Mouse (Mus musculus) monocyte, adult 5-6 weeks (primary cell): ENCODE results near the gene Rab8b. TPM values are rescaled to one million over a fixed set of nuclear protein-coding genes. Genes with fewer than 3 reads are reported as not detected.

Experiments
- ATAC-seq: fragments of 153-309, 156-312 bp; replicated peaks from 2 replicates; pipeline ENCODE4 v1.8.0; 2017; ENCODE audit warnings: mild to moderate bottlenecking; ENCODE audit not compliant: low TSS enrichment, insufficient number of reproducible peaks, severe bottlenecking, poor library complexity, low FRiP score
- total RNA-seq: library from RNA; stranded (forward); fragments of 200-1000, 200-491, 200-594 nt; gene quantifications from 3 replicates; pipeline ENCODE4 v1.2.3, GENCODE M21; 2017

Gene Rab8b
- total RNA-seq, 1 experiment from 2014 or later = 179 TPM

- ATAC-seq = peak; percentile 95
Observed at GRCm38 (mm10) chr9:66795464-66796324, 123.8 kb downstream of the Rab8b start, which contains the start of gene Aph1b. TSS of gene Aph1b (minus strand) at chr9:66795490.

GRCm38 (mm10) chr9:66794629-66795463 lies 124.6 kb downstream of the Rab8b start:
- no peak for ATAC-seq

Other genes with a start within 250 kb of the Rab8b start
- gene Car12, start 206.0 kb downstream of the Rab8b start, total RNA-seq = 0.87 TPM in 1 of 3 replicates, not detected in the others
- gene Aph1b, start 124.2 kb downstream of the Rab8b start, total RNA-seq = 3.6 to 6.5 TPM (median 5.0 TPM) in 3 replicates
- not detected in 3 replicates for gene Gm10647, start 122.6 kb downstream of the Rab8b start, total RNA-seq
- gene Aph1c, start 85.0 kb downstream of the Rab8b start, total RNA-seq = 1.9 to 9.5 TPM (median 3.2 TPM) in 3 replicates
- 70.0 to 115 TPM (median 89.9 TPM) in 3 replicates for gene Rps27l, start 26.4 kb upstream of the Rab8b start, total RNA-seq
- 24.2 to 38.2 TPM (median 33.3 TPM) in 3 replicates for gene Lactb, start 55.8 kb upstream of the Rab8b start, total RNA-seq
- gene Tpm1, start 129.7 kb upstream of the Rab8b start, total RNA-seq = 29.4 to 78.0 TPM (median 49.1 TPM) in 3 replicates